Mouse (Mus musculus): ENCODE measurements around the gene Btbd16. TPM values are rescaled to one million over a fixed set of nuclear protein-coding genes. Genes with fewer than 3 reads are reported as not detected.

The Btbd16 gene
- total and polyA plus RNA-seq, 3 experiments: 0.05 TPM; not detected in 2

DNA sequence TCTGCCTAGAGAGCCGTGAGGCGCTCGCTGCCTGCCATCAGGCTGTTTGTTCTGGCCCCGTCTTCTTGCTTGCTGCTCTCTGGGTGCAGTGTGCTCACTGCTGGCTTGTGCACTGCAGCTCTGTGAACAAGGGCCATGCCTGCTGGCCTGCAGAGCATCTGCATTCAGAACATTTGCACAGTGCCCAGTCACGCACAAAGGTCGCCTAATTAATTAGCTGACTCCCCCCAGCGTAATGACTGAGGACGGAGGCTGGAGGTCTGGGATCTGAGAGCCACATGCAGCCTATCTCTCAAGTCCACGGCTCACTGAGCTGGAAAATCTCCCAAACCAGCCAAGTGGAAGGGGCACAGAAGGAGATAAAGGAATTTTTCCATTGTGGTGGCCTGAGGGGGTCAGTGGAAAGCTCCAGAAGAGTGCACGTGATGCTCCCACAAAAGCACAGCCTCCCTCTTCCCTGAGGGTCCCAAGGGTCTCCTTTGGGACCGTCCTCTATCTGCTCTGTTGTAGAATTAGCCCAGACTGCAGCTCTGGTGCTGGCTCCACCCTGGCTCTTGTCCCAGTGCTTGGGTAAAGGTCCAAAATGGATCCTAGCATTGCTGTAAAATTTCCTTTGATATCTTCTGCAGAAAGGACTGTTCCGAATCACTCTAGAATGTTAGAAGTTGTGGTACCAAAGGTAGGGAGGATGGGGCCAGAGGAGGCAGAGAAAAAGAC, 64.2 kb downstream of the Btbd16 start:
- TF ChIP-seq GATA1 (IDR thresholded peaks at IDR 0.05; ENCODE audit: borderline replicate concordance, low read length) (no peak), CTCF (IDR thresholded peaks at IDR 0.05; ENCODE audit: low read depth, low read length) (no peak), POLR2AphosphoS5 (IDR thresholded peaks at IDR 0.05; ENCODE audit: insufficient replicate concordance, low read depth, low read length) (no peak), GATA2 (IDR thresholded peaks at IDR 0.05; ENCODE audit: borderline replicate concordance, low read depth, low read length) (no peak), TAL1 (conservative IDR thresholded peaks at IDR 0.05; ENCODE audit: low read depth, low read length) (no peak)

GRCm38 (mm10) chr7:130838658-130839025, 64.8 kb downstream of the Btbd16 start:
- Histone ChIP-seq H3K9me3 (replicated peaks) (peaks cover 75% of the 10 kb centered on the region), H3K4me1 (ENCODE audit: insufficient read depth, low read depth, low read length) (no peaks in the 10 kb centered on the region), H3K27me3 (ENCODE audit: insufficient read depth, low read length) (0 out of 2 replicates have a peak, but pooled peaks cover 2% of the 10 kb centered on the region), H3K36me3 (replicated peaks) (no peaks in the 10 kb centered on the region), H3K4me3 (ENCODE audit: low read depth, low read length) (no peak overlapping the region)
- no peak for TF ChIP-seq POLR2AphosphoS5 (IDR thresholded peaks at IDR 0.05; ENCODE audit: insufficient replicate concordance, low read depth, low read length)
- no peak for TF ChIP-seq GATA2 (IDR thresholded peaks at IDR 0.05; ENCODE audit: borderline replicate concordance, low read depth, low read length)
- no peak for TF ChIP-seq TAL1 (conservative IDR thresholded peaks at IDR 0.05; ENCODE audit: low read depth, low read length)
- TF ChIP-seq CTCF (IDR thresholded peaks at IDR 0.05; ENCODE audit: low read depth, low read length): no peak
- no peak for TF ChIP-seq GATA1 (IDR thresholded peaks at IDR 0.05; ENCODE audit: borderline replicate concordance, low read length)
- DNase-seq (ENCODE audit: low spot score): no peak
- ATAC-seq (ENCODE audit: extremely low read depth, insufficient number of reproducible peaks, low FRiP score, poor library complexity, severe bottlenecking): no peak

More for the DNA sequence above, 64.2 kb downstream of the Btbd16 start:
- no peak for DNase-seq (ENCODE audit: low spot score)
- Histone ChIP-seq H3K4me1 (ENCODE audit: insufficient read depth, low read depth, low read length) (no peaks in the 10 kb centered on the region), H3K9me3 (replicated peaks) (peaks cover 78% of the 10 kb centered on the region), H3K27me3 (ENCODE audit: insufficient read depth, low read length) (0 out of 2 replicates have a peak, but pooled peaks cover 2% of the 10 kb centered on the region), H3K4me3 (ENCODE audit: low read depth, low read length) (no peak overlapping the region), H3K36me3 (replicated peaks) (no peaks in the 10 kb centered on the region)
- ATAC-seq (ENCODE audit: extremely low read depth, insufficient number of reproducible peaks, low FRiP score, poor library complexity, severe bottlenecking): no peak

- Histone ChIP-seq H3K4me1 (ENCODE audit: insufficient read depth, low read depth, low read length) (no peaks in the 10 kb centered on the region), H3K9me3 (replicated peaks) (peaks cover 77% of the 10 kb centered on the region), H3K27me3 (ENCODE audit: insufficient read depth, low read length) (0 out of 2 replicates have a peak, but pooled peaks cover 2% of the 10 kb centered on the region), H3K36me3 (replicated peaks) (no peaks in the 10 kb centered on the region), H3K4me3 (ENCODE audit: low read depth, low read length) (no peak overlapping the region)
- ATAC-seq (ENCODE audit: extremely low read depth, insufficient number of reproducible peaks, low FRiP score, poor library complexity, severe bottlenecking): no peak
- DNase-seq (ENCODE audit: low spot score): no peak
- no peak for TF ChIP-seq TAL1 (conservative IDR thresholded peaks at IDR 0.05; ENCODE audit: low read depth, low read length)
- TF ChIP-seq GATA1 (IDR thresholded peaks at IDR 0.05; ENCODE audit: borderline replicate concordance, low read length): no peak
- TF ChIP-seq POLR2AphosphoS5 (IDR thresholded peaks at IDR 0.05; ENCODE audit: insufficient replicate concordance, low read depth, low read length): no peak
- TF ChIP-seq CTCF (IDR thresholded peaks at IDR 0.05; ENCODE audit: low read depth, low read length): no peak
- no peak for TF ChIP-seq GATA2 (IDR thresholded peaks at IDR 0.05; ENCODE audit: borderline replicate concordance, low read depth, low read length)
These were observed 65.7 kb downstream of the Btbd16 start for GRCm38 (mm10) chr7:130839380-130840100.

DNA sequence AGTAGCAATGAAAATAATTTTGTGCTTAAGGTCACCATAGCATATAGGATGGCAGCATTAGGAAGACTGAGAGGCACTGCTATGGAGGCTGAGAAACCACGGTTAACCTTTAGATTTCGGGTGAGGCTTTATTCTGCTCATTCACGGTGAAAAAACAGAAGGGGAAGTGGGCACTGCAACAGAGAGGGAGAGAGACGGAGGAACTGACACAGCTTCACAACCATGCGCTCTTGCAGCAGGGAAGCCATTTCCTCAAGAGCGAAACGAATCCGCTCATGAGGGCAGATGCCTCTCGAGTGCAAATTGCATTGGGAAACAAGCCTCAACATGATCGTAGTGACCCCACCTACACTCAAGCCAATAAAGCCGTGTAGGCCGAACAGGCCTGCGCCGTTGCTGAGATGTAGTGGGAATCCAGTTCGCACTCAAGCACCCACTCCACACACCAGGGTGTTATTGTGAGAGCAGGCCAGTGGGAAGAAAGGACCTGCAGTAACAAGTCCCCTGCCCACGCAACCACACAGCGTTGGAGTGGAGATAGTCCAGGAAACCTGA, 73.4 kb downstream of the Btbd16 start:
- TF ChIP-seq TAL1 (conservative IDR thresholded peaks at IDR 0.05; ENCODE audit: low read depth, low read length) (no peak), POLR2AphosphoS5 (IDR thresholded peaks at IDR 0.05; ENCODE audit: insufficient replicate concordance, low read depth, low read length) (no peak), CTCF (IDR thresholded peaks at IDR 0.05; ENCODE audit: low read depth, low read length) (no peak), GATA1 (IDR thresholded peaks at IDR 0.05; ENCODE audit: borderline replicate concordance, low read length) (no peak), GATA2 (IDR thresholded peaks at IDR 0.05; ENCODE audit: borderline replicate concordance, low read depth, low read length) (no peak)
- no peak for ATAC-seq (ENCODE audit: extremely low read depth, insufficient number of reproducible peaks, low FRiP score, poor library complexity, severe bottlenecking)

DNA sequence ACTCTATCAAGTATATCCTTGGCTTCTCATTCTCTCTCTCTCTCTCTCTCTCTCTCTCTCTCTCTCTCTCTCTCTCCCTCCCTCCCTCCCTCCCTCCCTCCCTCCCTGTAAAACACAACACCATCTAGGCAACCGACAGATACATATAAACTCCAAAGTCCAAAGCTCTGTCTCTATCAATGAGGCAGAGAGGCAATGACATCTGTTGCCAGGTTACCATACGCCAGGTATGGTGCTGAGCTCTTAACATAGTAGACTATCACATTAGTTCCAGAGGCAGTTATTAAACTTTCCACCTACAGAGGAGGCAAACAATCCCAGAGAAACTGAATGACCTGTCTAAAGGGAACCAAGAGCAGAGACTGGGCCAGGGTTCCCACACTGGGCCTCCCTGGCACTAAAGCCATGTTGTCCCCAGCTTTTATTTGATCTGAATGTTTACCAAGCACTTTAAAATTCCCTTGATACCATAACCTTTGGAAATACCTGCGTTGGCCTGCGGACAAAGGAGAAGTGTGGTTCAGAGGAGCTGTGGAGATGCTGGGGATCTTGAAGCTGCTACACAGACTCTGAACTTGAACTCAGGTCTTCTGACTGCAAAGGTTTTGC, 80.9 kb downstream of the Btbd16 start:
- ATAC-seq (ENCODE audit: extremely low read depth, insufficient number of reproducible peaks, low FRiP score, poor library complexity, severe bottlenecking) (no peak), DNase-seq (ENCODE audit: low spot score) (no peak)
- Histone ChIP-seq H3K9me3 (replicated peaks) (peaks cover 65% of the 10 kb centered on the region), H3K36me3 (replicated peaks) (no peaks in the 10 kb centered on the region), H3K27me3 (ENCODE audit: insufficient read depth, low read length) (no peaks in the 10 kb centered on the region), H3K4me1 (ENCODE audit: insufficient read depth, low read depth, low read length) (no peaks in the 10 kb centered on the region), H3K4me3 (ENCODE audit: low read depth, low read length) (no peak overlapping the region)
- TF ChIP-seq GATA2 (IDR thresholded peaks at IDR 0.05; ENCODE audit: borderline replicate concordance, low read depth, low read length) (no peak), POLR2AphosphoS5 (IDR thresholded peaks at IDR 0.05; ENCODE audit: insufficient replicate concordance, low read depth, low read length) (no peak), GATA1 (IDR thresholded peaks at IDR 0.05; ENCODE audit: borderline replicate concordance, low read length) (no peak), TAL1 (conservative IDR thresholded peaks at IDR 0.05; ENCODE audit: low read depth, low read length) (no peak), CTCF (IDR thresholded peaks at IDR 0.05; ENCODE audit: low read depth, low read length) (no peak)

More for the DNA sequence above, 73.4 kb downstream of the Btbd16 start:
- Histone ChIP-seq H3K4me1 (ENCODE audit: insufficient read depth, low read depth, low read length) (no peaks in the 10 kb centered on the region), H3K36me3 (replicated peaks) (no peaks in the 10 kb centered on the region), H3K4me3 (ENCODE audit: low read depth, low read length) (no peak overlapping the region), H3K27me3 (ENCODE audit: insufficient read depth, low read length) (no peaks in the 10 kb centered on the region), H3K9me3 (replicated peaks) (peaks cover 60% of the 10 kb centered on the region)
- no peak for DNase-seq (ENCODE audit: low spot score)
